Mouse (Mus musculus) thymus, adult 2 months (tissue): ENCODE measurements around the gene Lrrc8a.

Experiments
- CTCF ChIP-seq: fragments of 200-500 bp; IDR thresholded peaks from 2 replicates; pipeline ENCODE4 v1.5.1; 2012; ENCODE audit warnings: mild to moderate bottlenecking, control low read depth, low read length, moderate library complexity, borderline replicate concordance; ENCODE audit not compliant: control insufficient read depth, poor library complexity, insufficient read depth; ENCODE audit errors: extremely low read depth
- POLR2A ChIP-seq: fragments of 200-500 bp; IDR thresholded peaks from 2 replicates; pipeline ENCODE4 v1.6.1; 2012; ENCODE audit warnings: mild to moderate bottlenecking, low read length, control low read depth, moderate library complexity; ENCODE audit not compliant: control insufficient read depth, poor library complexity, insufficient read depth; ENCODE audit errors: extremely low read depth

- TF ChIP-seq POLR2A (no peak), CTCF (no peak)
Observed at GRCm38 (mm10) chr2:30299525-30299924, 62.0 kb downstream of the Lrrc8a start.
